Mouse (Mus musculus): ENCODE results near the gene Stoml3. TPM values are rescaled to one million over a fixed set of nuclear protein-coding genes. Genes with fewer than 3 reads are reported as not detected.

The Stoml3 gene
- polyA plus RNA-seq, 1 experiment from 2014 or later = not detected

- ATAC-seq (ENCODE audit: low FRiP score, low TSS enrichment) (no peak), DNase-seq (ENCODE audit: low spot score) (no peak)
- H3K4me1 ChIP-seq (replicated peaks; ENCODE audit: control insufficient read depth, insufficient read depth) = peaks cover 3% of the 10 kb centered on the region; the same call in 1 of the 2 replicates
- WGBS = 56% methylated on average over 7 of the region's 7 CpGs
- no peak overlapping the region for H3K4me2 ChIP-seq (replicated peaks; ENCODE audit: low read depth)
- H3K9ac ChIP-seq (ENCODE audit: low read length) = no peak overlapping the region
- H3K4me3 ChIP-seq (ENCODE audit: low read depth, low read length) = no peak overlapping the region
- peaks cover 3% of the 10 kb centered on the region; the same call in 1 of the 2 replicates for H3K36me3 ChIP-seq (ENCODE audit: control insufficient read depth, insufficient read depth, low read length)
- no peak overlapping the region for H3K27ac ChIP-seq (replicated peaks)
- TF ChIP-seq CTCF (IDR thresholded peaks at IDR 0.05; ENCODE audit: low read depth) (no peak), EP300 (optimal IDR thresholded peaks at IDR 0.05) (no peak)
- H3K9me3 ChIP-seq (ENCODE audit: control insufficient read depth, low read length) = no peaks in the 10 kb centered on the region
- H3K27me3 ChIP-seq (ENCODE audit: control insufficient read depth, insufficient read depth, low read length) = no peaks in the 10 kb centered on the region
Measured at GRCm38 (mm10) chr3:53552691-53553090, 64.2 kb downstream of the Stoml3 start.

- Histone ChIP-seq H3K36me3 (ENCODE audit: control insufficient read depth, insufficient read depth, low read length) (peaks cover 3% of the 10 kb centered on the region; the same call in 1 of the 2 replicates), H3K9ac (ENCODE audit: low read length) (no peak overlapping the region), H3K27ac (replicated peaks) (no peak overlapping the region), H3K4me1 (replicated peaks; ENCODE audit: control insufficient read depth, insufficient read depth) (peaks cover 6% of the 10 kb centered on the region; the same call in 1 of the 2 replicates), H3K9me3 (ENCODE audit: control insufficient read depth, low read length) (no peaks in the 10 kb centered on the region), H3K4me2 (replicated peaks; ENCODE audit: low read depth) (no peak overlapping the region), H3K27me3 (ENCODE audit: control insufficient read depth, insufficient read depth, low read length) (no peaks in the 10 kb centered on the region), H3K4me3 (ENCODE audit: low read depth, low read length) (no peak overlapping the region)
- DNase-seq (ENCODE audit: low spot score) = no peak
- no peak for ATAC-seq (ENCODE audit: low FRiP score, low TSS enrichment)
- 38% methylated on average over 10 of the region's 10 CpGs for WGBS
- no peak for TF ChIP-seq CTCF (IDR thresholded peaks at IDR 0.05; ENCODE audit: low read depth)
- no peak for TF ChIP-seq EP300 (optimal IDR thresholded peaks at IDR 0.05)
Measured at GRCm38 (mm10) chr3:53555031-53555952, 66.8 kb downstream of the Stoml3 start.

GRCm38 (mm10) chr3:53557388-53558214 is 69.1 kb downstream of the Stoml3 start:
- no peaks in the 10 kb centered on the region for H3K27me3 ChIP-seq (ENCODE audit: control insufficient read depth, insufficient read depth, low read length)
- H3K27ac ChIP-seq (replicated peaks) = peak overlapping the region; percentile 78
- H3K36me3 ChIP-seq (ENCODE audit: control insufficient read depth, insufficient read depth, low read length) = no peaks in the 10 kb centered on the region
- 40% methylated on average over 16 of the region's 16 CpGs for WGBS
- no peak overlapping the region for H3K4me2 ChIP-seq (replicated peaks; ENCODE audit: low read depth)
- peaks cover 6% of the 10 kb centered on the region; the same call in 1 of the 2 replicates for H3K4me1 ChIP-seq (replicated peaks; ENCODE audit: control insufficient read depth, insufficient read depth)
- ATAC-seq (ENCODE audit: low FRiP score, low TSS enrichment) (peak; percentile 84), DNase-seq (ENCODE audit: low spot score) (peak; percentile 38)
- no peak overlapping the region for H3K4me3 ChIP-seq (ENCODE audit: low read depth, low read length)
- H3K9me3 ChIP-seq (ENCODE audit: control insufficient read depth, low read length) = no peaks in the 10 kb centered on the region
- H3K9ac ChIP-seq (ENCODE audit: low read length) = no peak overlapping the region
- TF ChIP-seq CTCF (IDR thresholded peaks at IDR 0.05; ENCODE audit: low read depth) (peak; percentile 33; the same call in 1 of the 2 replicates), EP300 (optimal IDR thresholded peaks at IDR 0.05) (peak; percentile 57)

Other genes with a start within 250 kb of the Stoml3 start
- 8.6 and 9.0 TPM in 2 replicates for gene Nhlrc3, start 25.3 kb upstream of the Stoml3 start, polyA plus RNA-seq (2015; fragmentation: Nextera tagmentation; extraction: Ambion mirVana)
- gene Proser1, start 25.0 kb upstream of the Stoml3 start, polyA plus RNA-seq (2015; fragmentation: Nextera tagmentation; extraction: Ambion mirVana) = 7.9 and 8.1 TPM in 2 replicates
- gene Frem2, start 168.7 kb downstream of the Stoml3 start, polyA plus RNA-seq (2015; fragmentation: Nextera tagmentation; extraction: Ambion mirVana) = 7.0 and 7.4 TPM in 2 replicates

Data from stomach, postnatal 0 days (tissue).